In the genomic region with DNA sequence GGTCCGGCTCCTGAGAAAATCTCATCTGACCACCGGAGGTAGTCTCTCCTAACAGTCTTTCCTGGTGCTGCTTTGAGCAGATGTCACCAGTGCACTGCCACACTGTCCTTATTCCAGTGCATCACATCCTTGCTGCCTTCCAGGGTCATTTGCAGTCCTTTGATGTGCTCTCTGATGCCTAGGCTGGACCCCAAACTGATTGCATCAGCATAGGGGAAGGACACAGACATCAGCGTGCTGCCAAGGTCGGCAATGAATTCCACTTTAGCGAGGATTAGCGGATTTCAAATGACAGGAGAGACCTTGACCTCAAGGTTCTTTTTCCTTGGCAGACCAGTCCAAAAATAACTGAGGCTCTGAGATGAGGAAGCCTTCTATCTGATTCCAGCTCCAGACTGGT, we compare ENCODE assay signal across 33 mouse cellular contexts. TPM values are rescaled to one million over a fixed set of nuclear protein-coding genes. Genes with fewer than 3 reads are reported as not detected.
"Had no signal": no experiment of that assay in that cellular context is flagged by ENCODE, and none has a peak within 500 bp of the region (broad histone marks: within the 10 kb centered on the region; RNA-seq: fewer than 3 reads in every experiment).

No protein-coding gene starts in this region.

- H3K27me3 ChIP-seq: kidney, embryonic 15.5 days; midbrain, embryonic 12.5 days; neural tube, embryonic 13.5 days; stomach, embryonic 15.5 days had no signal

- H3K9me3 ChIP-seq: kidney, embryonic 15.5 days; liver, embryonic 13.5 days; midbrain, embryonic 12.5 days; neural tube, embryonic 13.5 days; stomach, embryonic 15.5 days had no signal

- H3K4me3 ChIP-seq: kidney, embryonic 15.5 days; left cerebral cortex, adult 2 months; liver, embryonic 13.5 days; midbrain, embryonic 12.5 days; myocyte; neural tube, embryonic 13.5 days; stomach, embryonic 15.5 days had no signal

- H3K27ac ChIP-seq: kidney, embryonic 15.5 days; left cerebral cortex, adult 2 months; liver, embryonic 13.5 days; midbrain, embryonic 12.5 days; neural tube, embryonic 13.5 days; stomach, embryonic 15.5 days had no signal

- H3K4me1 ChIP-seq: liver, embryonic 13.5 days; stomach, embryonic 15.5 days had no signal

- DNase-seq: kidney, adult 8-10 months; kidney, postnatal 10 days; kidney, postnatal 36 days; layer of hippocampus, postnatal 36 days; liver, embryonic 13.5 days; lung, adult 2 months; lung, postnatal 14 days; lung, postnatal 4 days; right cerebral cortex, adult 18-20 months; right cerebral cortex, postnatal 14 days; right cerebral cortex, postnatal 4 days; thymus, postnatal 25 days had no signal

- H3K36me3 ChIP-seq: kidney, embryonic 15.5 days; liver, embryonic 13.5 days; midbrain, embryonic 12.5 days; neural tube, embryonic 13.5 days; stomach, embryonic 15.5 days had no signal

RNA-seq across cellular contexts. Expression of a gene that starts 21.3 kb away (rescaled TPM):
- total RNA-seq: megakaryocyte progenitor cell, adult 5-6 weeks; megakaryocyte-erythroid progenitor cell, adult 5-6 weeks; monocyte, adult 5-6 weeks; neutrophil, adult 5-6 weeks had no signal
- polyA plus RNA-seq: limb, embryonic 11.5 days had no signal

RNA-seq across cellular contexts. Expression of a gene that starts 47.6 kb away (rescaled TPM):
- total RNA-seq: layer of hippocampus, adult 8-10 months; layer of hippocampus, postnatal 10 days; layer of hippocampus, postnatal 36 days; left cerebral cortex, adult 2 months; left cerebral cortex, postnatal 10 days; left cerebral cortex, postnatal 36 days; liver, adult 2 months; megakaryocyte progenitor cell, adult 5-6 weeks; megakaryocyte-erythroid progenitor cell, adult 5-6 weeks; monocyte, adult 5-6 weeks; neutrophil, adult 5-6 weeks had no signal
- polyA plus RNA-seq: kidney, embryonic 15.5 days; limb, embryonic 11.5 days; limb, embryonic 14.5 days; liver, adult 2 months; liver, embryonic 13.5 days; liver, embryonic 16.5 days; lung, adult 2 months; lung, embryonic 16.5 days; myocyte; neural tube, embryonic 13.5 days; stomach, embryonic 15.5 days; thymus, postnatal 0 days; urinary bladder, adult 2 months had no signal
